Mouse (Mus musculus) ovary, postnatal 36 days (tissue): ENCODE results near the gene Fbxo42.

Experiments
- DNase-seq: peaks from one replicate; pipeline ENCODE4 v3.0.0; 2022; ENCODE audit warnings: low spot score, mixed read lengths

Fbxo42 gene

DNA sequence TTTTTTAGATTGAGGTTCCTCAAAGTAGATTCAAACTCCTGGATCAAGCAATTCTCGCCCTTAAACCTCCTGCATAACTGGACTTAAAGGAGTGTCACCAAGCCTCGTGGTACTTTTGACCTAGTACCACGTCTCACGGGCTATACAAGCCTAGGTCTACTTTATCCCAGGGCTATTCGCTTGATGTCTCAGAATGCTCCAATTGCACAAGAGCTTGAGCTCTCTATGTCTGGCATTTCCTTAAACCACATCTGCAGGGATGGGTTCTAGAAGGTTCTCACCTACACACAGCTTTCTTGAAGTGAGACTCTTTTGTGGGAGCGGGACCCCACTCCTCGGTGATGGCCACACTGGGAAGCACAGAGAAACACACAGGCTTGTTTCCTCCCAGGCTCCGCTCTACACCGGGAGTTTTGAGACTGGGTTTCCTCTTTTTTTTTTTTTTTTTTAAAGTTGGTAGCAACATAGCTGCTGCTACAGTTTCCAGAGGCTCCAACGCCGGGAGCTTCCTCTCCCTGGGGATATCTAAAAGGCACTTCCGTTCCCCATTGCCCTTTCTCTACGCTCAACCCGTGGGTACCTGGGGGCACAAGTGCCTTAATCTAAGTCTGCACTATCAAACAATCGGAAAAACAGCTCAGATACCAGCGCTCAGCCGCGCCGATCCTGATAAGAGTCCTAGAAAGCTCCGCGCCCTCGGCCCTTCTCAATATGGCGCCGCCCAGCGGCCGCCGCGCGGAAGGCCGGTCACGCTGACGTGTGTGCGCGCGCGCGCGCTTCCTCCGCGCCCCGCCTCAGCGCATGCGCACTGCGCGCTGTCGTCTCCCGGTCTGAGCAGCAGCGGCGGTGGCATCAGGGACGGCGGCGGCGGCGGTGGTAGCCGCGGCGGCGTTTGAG is at the start of gene Fbxo42:
Fbxo42 (plus strand) TSS at position 802 of the 897 bp plus-strand sequence.
- peak; percentile 96 for DNase-seq

DNA sequence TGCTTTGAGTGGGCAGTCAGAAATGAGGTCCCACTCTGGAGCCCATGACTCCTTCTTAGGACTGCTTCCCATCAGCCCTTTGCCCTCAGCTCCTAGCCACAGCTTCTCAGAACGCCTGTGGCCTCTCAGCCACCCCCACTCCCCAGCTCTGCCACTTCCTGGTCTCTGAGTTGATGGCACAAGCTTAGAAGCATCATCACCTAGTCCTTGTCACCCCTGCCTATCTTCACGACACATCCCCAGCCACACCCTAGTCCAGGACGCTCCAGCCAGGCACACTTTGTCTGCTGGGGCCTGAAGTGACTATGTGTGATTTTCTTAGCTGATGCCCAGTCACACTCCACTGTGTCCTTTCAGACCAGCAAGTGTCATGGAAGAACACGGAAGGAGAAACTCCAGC is 48.8 kb upstream of the Fbxo42 start:
- no peak for DNase-seq

DNA sequence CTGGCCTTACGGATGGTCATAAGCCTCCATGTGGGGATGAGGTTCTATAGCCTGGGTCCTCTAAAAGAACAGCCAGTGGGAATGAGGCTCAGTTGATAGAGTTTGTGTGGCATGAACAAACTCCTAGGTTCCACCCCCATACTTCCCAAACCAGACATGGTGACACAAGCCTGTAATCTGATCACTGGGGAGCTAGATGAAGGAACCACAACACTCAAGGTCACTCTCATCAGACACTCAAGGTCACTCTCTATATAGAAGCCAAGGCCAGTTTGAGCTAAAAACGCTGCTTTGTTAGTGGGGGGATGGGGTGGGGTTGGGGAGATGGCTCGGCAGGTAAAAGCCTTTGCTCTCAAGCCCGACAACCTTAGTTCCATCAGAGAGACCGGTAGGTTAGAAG is 47.8 kb upstream of the Fbxo42 start:
- DNase-seq, result no peak

DNA sequence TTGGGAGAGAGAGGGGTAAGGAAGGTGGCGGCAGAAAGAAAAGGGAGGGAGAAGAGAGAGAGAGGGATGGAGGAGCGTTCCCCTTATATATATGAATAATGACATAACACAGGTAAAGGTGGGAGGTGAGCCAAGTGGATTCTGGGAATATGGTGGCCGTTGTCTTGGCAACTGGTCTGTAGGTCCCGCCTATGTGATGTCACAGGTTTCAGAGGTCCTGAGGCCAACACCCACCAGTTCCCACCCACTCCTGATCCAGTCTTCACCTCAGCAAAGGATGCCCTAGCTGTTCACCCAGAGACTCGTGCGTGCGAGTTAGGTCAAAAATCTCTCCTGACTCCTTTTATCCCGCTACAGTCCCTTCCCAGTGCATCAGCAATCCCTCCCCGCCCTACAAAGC is 46.4 kb upstream of the Fbxo42 start:
- DNase-seq, result no peak

DNA sequence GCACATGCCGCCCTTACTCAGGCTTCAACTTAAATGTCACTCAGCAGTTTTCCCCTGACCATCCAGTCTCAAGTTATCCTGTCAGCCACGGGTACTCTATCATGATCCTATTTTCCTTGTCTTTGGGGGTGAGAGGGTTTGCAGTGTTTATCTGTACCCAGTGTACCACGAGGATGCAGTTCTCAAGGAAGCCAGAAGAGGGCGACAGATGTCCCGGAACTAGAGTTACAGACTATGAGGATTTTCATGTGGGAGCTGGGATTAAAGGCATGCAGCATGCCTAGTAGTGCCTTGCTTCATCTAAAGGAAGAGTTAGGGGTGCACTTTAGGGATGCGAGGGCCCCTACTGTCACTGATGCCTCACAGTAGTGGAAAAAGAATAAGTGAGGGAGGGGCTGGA is 45.9 kb upstream of the Fbxo42 start:
- DNase-seq, result no peak

DNA sequence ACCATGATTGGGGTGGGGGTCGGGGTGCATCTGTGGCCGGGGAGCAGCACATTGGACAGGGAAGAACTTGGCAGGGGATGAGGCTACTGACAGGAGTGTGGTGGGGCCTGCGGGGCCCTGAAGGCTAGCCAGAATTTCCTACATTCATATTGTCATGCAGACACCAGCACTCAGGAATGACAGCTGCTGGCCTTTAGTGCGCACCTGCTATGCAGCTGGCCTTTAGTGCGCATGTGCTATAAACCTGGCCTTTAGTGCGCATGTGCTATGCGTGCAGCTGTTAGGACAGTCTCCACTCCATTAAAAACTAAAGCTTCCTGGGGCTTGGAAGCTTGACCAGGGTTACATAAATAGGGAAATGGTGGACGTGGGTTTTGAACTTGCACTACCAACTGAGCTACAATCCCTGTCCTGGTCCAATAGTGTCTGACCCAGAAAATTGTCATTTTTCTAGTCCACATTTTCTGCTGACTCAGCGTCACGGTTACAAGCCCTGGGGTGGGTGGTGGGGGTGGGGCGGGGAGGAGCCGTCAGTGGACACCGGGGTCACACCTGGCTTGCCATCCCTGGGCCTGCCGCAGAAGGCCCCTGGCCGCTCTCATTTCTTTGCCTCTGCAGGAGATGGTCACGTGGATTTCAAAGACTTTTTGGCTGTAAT is 41.1 kb upstream of the Fbxo42 start:
- DNase-seq, result no peak

DNA sequence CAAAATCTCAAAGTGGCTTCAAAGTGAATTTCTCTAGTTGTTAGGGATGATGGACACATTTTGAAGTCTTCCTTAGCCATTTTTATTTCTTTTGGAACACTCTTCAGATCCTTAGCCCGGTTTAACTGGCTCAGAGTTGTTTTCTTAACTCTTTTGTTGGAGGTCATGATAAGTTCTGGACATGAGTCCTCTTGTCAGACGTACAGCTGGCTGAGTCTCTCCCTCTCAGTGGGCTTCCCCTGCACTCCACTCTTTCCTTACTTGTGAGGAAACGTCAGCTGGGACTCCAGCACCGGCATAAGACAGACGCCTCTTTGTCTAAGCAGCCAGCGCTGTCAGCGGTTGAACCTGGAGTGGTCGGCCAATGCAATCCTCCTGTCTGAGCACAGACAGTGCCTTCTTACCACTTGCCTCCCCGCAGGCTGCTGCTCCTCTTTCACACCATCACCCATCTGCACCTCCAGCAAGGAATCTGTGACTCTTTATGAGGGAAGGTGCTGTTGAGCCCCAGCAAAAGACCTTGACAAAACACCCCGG is 39.4 kb upstream of the Fbxo42 start:
- no peak for DNase-seq

DNA sequence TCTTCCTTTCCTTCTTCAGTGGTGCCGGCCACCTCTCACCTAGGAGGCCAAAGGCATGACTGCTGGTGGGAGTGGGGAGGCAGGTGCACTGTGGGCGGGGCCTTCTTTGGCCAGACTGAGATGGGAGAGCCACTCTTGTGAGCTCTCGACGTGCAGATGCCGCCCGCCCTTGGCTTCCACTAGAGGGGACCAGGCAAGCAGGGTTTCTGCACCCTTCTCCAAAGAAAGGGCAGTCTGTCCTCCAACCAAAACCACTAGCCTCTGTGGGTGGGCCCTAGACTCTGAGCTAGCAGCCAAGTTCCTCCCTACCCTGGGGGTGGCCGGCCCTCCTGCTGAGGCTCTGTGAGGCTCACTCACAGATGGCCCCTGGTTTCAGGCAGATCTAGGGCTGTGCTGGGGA is 33.9 kb upstream of the Fbxo42 start:
- peak; percentile 28 for DNase-seq

DNA sequence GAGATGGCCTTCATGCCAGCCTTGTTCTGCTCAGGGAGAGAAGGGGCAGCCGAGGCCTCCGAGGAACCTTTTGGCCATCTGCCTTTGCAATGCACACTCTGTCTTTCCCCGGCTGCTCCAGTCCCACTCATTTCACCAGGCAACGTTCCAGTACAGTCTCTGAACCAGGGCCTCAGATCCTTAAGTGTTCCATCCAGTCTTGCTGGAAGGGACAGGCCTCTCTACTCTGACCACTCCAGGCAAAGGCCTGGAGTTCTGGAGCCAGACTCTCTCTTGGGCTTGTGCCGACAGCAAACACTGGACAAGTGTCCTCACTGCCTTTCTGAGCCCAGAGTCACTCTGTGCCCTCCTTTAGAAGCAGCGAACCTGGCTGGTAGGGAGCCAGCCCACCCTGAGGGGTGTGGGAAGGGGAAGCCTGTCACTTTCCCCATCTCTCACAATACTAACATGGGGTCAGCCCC is 33.2 kb upstream of the Fbxo42 start:
- peak; percentile 38 for DNase-seq

DNA sequence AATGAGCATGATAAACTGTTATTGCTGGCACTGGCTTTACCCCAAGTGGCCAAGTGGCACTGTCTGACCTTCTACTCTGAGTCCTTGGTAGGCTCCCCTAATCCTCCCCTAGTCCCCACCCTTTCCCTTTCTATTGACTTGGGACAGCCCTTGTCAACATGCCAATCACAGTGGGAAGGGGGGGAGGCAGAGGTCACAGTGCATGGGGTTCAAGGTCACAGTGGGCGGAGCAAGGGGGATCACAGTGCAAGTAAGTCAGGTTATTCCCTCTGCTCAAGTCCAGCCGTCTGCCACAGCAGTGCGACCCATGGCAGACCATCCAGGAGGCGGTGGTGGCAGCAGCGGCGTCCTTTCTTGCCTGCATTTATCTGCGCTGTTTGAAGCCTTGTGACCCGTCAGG is 32.3 kb upstream of the Fbxo42 start:
- DNase-seq, result no peak

DNA sequence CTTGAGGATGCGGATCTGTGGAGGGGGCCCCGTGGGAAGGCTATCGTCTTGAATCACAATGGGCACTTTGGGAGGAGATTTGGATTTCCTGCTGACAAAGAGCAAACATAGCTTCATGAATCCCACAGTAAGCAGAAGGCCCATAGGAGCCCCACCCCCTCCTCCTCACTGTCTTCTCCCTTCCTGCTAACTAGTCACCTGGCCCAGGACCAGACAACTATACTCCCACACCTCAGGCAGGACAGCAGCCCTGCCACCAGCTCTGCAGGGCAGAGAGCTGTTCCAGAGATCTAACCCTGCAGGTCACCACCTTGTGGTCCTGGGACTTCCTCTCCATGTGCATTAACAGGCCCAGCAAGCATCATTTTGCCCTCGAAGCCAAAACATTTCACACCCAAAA is 29.0 kb upstream of the Fbxo42 start:
- DNase-seq, result no peak

DNA sequence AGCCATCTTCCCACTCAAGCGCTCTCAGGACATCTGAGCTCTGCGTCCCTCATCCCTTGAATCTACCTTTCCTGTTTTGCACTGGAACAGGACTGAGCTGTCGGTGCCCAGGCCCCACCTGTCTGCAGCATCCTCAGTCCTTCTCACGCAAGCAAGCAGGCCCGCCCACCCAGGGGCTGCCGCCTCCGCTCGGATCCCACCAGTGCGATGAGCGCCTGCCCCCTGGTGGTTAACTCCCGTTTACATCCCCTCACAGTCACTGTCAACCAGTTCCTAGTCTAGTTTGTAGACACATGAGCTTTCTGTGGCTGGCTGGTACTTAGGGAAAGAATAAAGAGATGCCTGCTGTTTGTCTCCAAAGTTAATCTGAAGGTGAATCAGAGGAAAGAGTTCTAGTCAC is 27.0 kb upstream of the Fbxo42 start:
- peak; percentile 59 for DNase-seq

DNA sequence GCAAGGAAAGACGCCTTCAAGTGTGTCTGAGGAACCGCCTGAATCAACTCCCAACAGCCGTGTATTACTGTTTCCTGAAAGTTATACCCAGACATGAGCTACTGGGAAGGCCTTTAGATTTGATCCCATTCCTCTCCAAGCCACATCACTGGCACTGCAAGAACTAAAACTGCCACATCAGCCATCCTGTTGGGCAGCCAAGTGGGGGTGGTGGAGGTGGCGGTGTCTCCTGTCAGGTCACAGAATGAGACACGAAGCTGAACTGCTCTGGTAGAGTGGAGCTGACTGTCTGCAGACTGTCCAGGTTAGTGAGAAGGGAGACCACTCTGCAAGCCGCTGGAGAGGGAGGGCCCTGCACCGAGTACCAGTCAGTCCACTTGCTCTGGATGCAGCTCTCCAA is 25.1 kb upstream of the Fbxo42 start:
- DNase-seq, result no peak

DNA sequence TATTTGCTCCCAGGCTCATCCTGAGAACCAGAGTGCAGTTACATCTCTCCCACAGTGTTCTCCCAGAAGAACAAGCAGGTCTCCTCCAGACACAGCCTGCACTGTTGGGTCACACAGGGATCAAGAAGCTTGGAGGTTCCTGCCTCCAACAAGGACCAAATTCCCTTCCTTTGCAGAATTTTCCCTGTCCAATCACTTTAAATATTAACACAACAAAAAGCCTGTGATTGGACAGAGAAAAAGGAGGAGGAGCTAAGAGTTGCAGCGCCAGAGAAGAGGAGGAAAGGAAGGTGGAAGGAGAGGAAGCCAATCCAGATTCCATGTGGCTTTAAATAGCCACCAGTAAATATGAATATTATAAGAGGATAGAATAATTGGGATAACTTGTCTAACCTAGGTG is 24.6 kb upstream of the Fbxo42 start:
- DNase-seq, result no peak

DNA sequence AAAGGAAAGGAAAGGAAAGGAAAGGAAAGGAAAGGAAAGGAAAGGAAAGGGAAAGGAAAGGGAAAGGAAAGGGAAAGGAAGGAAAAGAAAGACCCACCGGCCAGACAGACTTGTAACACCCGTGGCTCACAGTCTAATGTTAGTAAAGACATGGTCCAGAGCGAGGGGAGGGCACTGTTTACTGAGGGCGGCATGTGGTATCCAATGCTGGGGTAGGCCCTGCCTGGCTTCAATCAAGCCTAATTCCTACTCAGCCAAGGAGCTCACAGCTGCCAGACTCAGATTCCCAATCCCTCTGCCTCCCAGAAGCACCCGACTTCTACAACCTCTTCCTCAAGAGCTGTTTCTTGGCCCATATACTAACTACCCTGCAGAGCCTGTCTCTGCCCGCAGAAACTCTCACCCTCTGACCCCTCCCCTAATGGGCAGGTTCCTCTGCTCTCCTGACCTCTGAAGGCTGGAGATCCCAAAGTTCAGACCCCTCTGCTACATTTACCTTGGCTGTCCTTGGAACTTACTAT is 18.5 kb upstream of the Fbxo42 start:
- no peak for DNase-seq

DNA sequence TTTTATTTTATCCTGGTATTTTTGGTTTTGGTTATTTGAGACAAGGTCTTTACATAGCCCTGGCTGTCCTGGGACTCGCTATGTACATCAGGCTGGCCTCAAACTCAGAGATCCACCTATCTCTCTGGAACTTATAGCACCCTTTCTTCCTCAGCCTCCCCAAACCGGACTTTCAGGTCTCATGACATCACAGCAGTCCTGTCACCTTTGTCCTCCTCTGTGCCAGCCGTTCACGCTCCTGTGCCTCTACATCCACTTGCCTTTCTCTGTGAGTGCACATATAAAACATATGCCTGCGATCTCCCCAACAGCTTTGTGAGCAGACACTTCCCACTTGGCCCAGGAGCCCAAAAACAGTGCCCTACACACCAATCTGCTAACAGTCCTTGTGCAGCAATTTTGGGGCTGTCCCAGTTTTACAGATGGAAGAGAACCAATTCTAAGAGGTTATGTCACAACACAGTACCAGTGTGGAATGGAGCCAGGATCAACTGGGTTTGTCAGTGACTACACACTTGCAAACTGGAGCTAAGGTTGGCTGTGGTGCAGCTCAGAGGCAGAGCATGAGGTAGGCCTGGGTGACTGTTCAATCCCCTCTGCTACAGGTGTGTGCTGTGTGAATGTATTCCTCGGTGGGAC is 16.9 kb upstream of the Fbxo42 start:
- no peak for DNase-seq

DNA sequence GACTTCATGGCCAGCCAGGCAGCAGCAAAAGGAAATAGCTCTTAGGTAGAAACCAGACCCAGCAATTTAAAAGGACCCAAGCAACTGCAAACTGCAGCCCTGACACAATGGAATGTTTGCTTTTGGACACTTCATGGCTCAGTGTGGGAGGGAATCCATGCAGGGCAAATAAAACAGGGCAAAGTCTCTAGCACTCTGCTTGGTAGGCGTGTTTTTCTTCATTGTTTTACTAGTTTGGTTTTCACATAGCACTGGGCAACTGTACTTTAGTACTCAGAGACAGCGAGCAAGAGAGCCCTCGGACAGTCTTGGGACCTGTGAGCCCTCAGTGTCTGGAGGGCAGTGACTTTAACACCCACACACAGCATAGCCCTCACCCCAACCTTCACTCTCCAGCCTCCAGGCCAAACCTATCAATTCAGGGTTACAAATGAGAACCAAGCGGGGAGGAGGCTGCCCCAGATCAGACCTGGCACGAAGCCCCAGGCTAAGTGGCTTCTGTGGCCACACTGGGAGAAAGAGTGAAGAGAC is 16.1 kb upstream of the Fbxo42 start:
- no peak for DNase-seq

DNA sequence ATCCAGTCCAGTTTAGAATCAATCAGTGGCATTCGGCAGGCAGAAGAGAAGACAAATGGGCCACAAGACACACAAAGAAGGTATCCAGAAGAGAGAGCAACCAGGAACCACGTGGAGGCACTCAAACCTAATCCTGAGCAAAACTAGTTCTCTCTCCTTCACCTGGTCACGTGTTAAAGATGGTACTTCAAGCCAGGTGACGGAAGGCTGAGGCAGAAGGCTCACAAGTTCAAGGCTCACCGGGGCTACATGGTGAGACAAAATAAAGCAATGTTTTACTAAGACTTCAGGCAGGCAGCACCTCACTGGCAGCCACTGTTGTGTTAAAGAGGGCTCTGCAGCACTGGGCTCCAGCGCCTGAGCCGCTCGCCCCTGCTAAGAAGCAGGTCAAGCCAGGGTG is 15.5 kb upstream of the Fbxo42 start:
- DNase-seq, result no peak

DNA sequence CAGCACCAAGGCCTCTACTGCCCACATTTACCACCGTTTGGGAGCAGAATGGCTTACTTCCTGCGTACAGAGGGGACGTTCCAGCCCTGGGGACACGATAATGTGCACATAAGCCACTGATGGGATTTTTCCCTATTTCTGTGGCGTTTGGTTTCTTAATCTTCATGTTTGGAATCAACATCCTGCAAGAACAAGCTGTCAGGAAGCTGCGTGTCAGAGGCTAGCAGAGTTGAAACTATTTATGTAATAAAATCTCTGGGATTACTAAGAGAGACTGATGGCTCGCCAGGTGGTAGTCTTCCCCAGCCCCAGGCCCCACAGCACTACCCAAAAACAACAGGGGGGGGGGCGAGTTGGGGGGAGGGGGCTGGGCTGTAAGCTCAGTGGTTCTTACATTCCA is 14.5 kb upstream of the Fbxo42 start:
- no peak for DNase-seq

DNA sequence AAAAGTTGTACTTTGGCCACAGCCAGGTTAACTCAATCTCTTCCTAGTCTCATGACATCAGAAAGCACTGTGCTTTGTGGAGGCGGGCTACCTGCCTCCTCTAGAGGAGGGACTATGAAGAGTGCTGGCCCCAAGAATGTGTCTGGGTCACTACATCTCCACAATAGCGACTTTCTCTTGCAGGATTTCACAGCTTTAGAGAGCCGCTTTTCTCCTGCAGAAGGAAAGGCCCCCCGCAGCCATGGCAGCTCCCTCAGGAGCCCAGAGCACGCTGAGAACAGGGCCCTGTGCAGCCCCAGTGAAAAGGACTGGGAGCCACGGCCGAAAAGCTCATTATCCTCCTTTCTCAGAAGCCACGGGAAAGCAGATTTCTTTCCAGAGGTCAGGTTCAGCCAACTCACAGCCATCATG is 13.7 kb upstream of the Fbxo42 start:
- DNase-seq, result no peak

DNA sequence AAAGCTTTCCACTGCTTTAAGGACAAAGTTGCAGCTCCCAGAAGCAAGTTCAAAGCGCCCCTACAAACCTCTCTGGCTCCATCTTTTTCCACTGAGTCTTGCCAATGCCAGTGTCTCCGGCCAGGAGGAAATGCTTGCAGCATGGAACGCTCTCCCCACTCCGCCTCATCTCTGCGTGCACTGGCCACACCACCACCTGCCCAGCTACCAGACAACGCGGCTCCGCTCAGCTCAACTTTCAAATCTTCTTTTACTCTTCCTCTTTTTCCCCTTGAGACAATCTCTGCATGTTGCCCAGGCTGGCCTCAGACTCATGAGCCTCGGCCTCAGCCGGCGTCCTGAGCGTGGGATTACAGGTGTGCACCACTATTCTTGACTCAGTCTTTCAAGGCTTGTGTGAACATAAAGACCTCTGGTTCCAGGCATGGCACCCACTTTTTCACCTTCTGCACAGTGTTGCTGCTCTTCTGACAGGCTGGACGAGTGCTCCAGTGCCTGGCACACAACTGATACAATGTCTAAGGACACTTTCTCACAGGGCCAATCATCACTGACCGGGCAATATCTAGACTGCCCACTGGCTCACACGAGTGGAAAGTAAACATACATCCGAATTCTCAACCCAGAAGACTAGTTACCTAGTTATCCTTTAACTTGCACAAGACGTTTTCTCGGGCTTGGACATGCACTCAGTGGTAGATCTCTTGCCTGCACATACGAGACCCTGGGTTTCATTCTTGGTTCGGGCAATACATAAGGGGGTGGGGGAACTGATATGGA is 12.8 kb upstream of the Fbxo42 start:
- no peak for DNase-seq
